Mouse (Mus musculus) layer of hippocampus, adult 11-12 months (tissue): Measurements from ENCODE around the gene Utp6.
A peak's percentile ranks its signal among the peaks of the same experiment; 100 is the strongest.
"Not testable (repeated sequence)": the region's sequence is repeated elsewhere in the genome, so short reads cannot be mapped to it uniquely, and the experiment has no call there.

Source experiments
- DNase-seq: peaks from one replicate; pipeline ENCODE4 v3.0.0; 2022; ENCODE audit warnings: low spot score

Utp6 gene

DNA sequence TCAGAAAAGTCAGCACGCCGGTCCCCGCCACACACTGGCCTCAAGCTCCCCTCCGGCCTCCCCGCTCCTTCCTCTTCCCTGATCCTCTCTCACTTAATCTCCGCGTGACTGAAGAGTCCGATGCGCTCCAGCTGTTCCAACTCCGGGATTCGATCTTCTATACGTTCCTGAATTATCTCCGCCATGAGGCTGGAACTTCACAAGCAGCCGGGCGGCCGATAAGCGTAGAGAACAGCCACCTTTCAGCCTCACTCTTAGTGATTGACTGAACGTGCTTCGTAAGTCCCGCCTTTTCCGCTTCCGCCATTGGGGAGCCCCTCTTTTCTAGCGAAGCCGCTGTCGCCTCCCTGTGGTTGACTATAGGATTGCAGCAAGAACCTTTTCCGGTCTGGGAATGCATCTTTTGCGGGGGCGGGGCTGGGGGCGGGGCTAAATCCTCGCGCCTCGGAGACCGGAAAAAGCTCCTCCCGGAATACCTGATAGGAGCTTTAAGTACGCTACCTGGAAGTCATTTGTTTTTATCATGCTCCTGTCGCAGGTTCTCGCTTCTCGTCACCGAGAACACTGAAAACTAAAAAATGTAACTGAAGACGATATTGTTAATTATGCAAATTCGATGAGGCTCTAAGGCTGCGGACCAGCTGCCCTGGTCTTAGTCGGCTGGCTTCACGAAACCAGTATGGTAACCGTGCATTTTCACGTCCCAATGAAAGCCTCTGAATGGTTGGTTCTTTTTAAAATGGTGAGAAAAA lies at the start of gene Utp6:
Gene Utp6, minus strand, starts transcription at position 266 of the 752 bp plus-strand sequence.
- DNase-seq: peak; percentile 98

DNA sequence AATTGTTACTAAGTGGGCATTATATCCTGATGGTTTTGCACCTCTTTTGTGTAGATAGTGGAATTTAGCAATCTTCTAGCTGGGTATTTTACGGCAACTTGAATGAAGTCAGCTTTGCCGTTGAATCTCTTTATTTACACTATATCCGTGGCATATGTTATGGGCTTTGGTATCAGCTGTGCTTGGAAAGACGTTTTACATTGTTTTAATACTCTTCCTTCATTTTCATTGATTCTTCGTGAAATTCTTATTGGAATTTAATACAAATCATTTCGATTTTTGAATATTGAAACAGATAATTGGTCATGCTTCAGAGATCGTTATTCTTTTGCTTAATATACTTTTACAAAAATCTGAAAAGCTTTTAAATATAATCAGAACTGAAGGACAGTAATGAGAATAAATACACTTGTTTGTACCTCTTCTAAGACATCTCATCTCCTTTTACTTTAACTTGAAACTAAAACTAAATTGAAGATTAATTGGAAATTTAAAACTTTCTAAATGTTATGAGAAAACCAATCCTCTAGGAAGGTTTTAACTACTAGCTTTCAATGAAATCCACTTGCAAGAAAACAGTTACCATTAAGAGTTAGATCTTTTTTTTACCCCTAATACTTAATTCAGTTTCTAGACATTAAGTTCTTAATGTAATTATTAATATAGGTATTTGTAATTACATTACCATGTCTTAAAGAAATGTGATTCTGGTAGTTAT lies 32.2 kb upstream of the Utp6 start:
- no peak for DNase-seq

DNA sequence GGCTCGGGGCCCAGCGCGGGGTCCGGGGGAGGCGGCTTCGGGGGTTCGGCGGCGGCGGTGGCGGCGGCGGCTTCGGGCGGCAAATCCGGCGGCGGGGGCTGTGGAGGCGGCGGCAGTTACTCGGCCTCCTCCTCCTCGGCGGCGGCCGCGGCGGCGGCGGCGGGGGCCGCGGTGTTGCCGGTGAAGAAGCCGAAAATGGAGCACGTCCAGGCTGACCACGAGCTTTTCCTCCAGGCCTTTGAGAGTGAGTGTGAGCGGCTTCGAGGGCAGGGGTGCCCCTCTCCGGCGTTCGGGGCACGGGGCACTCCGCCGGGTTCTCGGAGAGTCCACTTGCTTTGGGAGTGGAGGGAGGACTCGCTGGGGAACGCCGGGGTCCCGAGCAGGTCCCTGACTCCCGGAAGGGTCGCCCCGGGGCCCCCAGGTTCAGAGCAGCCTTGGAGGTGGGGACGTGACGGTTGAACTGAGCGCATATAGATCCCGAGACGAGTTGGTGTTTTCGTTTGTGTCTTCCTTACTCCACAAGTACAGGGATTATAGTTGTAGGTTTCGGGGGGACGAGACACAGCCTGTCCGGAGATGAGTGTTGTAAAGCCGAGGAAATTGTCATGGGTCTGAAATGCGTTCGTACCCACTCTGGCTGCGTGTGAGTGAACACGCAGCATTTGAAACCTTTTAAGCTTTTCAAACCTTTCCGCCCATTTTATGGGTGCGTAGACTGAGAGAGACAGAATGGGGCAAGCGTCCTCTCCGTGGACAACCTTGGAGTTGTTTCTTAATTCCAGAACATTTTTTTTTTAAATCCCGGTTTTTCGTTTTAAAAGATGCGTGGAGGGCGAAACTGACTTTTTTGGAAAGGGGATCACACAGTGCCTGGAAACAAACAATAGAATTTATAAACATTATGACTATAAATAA lies 31.4 kb upstream of the Utp6 start:
- no peak for DNase-seq

DNA sequence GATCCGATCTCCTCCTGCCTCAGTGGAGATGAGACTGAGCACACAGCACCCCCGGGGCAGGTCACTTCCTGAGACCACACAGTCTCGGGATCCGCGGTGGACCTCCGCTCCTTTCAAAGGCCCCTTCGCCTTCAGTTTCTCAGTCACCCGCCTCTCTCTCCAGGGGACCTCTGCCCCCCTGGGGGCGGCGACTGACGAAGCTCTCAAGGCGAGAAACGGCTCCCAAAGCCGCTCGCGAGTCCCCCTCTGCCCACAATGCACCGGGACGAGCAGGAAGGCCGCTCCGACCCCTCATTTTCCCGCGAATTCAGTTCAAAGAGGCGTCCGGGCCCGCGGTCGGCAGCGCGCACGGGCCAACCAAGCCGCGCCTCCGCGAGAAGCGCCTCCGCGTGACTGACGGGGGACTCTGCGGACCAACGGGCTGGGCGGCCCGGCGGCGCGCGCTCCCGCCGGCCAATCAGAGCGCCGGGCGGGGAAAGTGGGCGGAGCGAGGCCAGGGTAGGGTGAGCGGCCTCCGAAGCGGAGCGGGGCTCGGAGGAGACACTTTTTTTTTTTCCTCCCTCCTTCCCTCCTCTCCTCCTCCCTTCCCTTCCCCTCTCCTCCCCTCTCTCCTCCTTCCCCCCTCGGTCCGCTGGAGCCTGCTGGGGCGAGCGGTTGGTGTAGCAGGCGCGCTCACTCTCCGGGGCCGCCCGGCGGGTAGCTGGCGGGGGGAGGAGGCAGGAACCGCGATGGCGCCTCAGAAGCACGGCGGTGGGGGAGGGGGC lies 30.6 kb upstream of the Utp6 start, which contains the start of gene Suz12:
Gene Suz12, plus strand, starts transcription at position 515 of the 764 bp plus-strand sequence.
- DNase-seq: peak; percentile 93

DNA sequence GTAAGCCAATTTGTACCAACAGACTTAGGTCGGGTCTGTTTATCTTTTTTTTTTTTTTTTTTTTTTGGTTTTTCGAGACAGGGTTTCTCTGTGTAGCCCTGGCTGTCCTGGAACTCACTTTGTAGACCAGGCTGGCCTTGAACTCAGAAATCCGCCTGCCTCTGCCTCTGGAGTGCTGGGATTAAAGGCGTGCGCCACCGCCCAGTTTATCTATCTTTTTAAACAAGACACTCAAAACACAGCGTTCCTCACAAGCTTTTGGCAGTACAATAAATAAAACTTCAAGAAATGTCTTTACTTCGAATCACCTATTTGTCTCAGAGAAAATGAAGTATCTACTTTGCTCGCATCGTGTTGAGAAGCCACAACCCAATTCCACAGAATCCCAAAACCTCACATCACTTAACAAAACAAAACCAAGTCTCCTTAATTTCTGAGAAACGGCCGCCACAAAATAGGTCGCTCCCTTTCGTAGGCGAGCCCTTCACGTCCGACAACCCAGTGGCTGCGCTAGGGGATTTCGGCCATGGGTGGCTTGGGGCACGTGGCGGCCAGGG lies 29.9 kb upstream of the Utp6 start:
- no peak for DNase-seq

DNA sequence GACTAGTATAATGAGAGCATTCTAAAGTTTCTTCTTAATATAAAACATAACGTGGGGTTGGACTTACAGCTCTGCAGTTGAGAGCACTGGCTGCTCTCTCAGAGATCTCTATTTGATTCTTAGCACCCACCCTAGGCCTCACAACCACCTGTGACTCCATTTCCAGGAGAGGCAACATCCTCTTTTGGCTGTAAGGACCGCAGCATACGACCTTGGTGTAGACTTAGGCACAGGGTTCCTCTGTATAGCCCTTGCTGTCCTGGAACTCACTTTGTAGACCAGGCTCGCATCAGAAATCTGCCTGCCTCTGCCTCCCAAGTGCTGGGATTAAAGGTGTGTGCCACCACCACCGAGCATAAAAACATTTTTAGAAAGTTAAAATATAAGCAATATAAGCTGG lies 29.4 kb upstream of the Utp6 start:
- DNase-seq: no peak

DNA sequence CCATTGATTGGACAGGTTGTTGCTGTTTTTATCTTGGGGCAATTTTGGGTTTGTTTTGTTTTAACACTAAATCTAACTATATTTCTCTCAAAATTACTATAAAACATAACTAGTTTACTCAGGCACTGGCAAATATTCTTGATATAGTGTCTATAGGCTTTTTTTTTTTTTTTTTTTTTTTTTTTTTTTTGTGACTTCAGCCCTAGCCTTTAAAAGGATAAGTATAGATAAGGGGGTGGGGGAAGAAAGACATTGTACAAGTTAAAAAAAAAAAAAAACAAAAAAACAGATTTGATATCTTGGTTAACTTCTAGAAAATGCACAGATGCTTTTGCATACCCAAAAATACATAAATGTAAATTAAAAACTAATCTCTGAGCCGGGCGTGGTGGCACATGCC lies 27.9 kb upstream of the Utp6 start:
- no peak for DNase-seq

DNA sequence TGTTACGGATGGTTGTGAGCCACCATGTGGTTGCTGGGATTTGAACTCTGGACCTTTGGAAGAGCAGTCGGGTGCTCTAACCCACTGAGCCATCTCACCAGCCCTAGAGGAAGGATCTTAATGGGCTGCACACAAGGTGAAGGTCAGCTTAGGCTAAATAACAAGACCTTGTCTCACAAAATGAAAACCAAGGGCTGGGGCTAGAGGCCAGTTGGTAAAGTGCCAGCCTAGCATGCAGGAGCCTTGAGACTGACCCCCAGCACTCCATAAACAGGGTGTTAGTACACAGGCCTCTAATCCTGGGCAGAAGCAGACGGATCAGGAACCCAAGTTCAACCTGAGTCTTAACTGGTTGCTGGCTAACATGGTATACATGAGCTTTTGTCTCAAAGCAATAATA lies 25.7 kb upstream of the Utp6 start:
- DNase-seq: no peak

DNA sequence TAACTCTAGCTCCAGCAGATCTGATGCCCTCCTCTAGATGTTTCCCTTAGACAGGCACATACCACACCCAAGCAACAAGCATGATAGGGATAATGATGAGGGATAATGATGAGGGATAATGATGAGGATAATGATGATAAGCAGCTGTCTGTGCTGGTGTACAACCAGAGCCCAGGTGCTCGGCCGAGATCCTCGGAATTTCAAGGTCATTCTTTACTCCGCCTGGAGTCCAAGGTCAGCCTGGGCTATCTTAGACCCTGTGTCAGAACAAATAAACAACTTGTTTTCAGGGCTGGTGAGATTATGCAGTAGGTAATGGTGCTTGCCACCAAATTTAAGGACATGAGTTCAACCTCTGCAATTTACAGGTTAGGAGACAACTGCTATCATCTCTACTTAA lies 24.7 kb upstream of the Utp6 start:
- no peak for DNase-seq

DNA sequence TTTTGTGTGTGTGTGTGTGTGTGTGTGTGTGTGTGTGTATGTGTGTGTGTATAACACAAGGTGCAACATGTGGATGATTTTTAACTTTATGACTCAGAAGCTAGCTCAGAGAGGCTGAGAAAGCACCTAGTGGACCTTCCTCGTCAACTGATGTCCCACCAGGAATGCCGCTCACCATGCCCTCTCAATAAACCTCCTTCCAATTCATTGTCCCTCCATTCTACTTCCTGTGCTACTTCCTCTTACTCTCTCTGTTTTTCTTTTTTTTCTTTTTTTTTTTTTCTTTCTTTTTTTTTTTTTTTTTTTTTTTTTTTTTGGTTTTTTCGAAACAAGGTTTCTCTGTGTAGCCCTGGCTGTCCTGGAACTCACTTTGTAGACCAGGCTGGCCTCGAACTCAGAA lies 15.6 kb upstream of the Utp6 start:
- DNase-seq: not testable (repeated sequence)

DNA sequence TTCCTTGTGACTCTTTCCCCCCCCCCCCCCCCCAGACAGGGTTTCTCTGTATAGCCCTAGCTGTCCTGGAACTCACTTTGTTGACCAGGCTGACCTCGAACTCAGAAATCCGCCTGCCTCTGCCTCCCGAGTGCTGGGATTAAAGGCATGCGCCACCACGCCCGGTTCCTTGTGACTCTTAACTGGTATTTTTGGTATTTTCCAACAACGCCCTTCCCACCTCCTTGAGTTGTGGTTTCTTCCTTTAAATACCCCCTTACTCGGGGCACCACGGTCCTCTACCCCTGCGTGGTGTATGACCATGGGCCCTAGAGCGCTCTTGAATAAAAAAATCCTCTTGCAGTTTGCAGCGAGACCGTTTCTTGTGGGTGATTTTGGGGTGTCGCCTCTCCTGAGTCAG lies 14.9 kb upstream of the Utp6 start:
- not testable (repeated sequence) for DNase-seq

DNA sequence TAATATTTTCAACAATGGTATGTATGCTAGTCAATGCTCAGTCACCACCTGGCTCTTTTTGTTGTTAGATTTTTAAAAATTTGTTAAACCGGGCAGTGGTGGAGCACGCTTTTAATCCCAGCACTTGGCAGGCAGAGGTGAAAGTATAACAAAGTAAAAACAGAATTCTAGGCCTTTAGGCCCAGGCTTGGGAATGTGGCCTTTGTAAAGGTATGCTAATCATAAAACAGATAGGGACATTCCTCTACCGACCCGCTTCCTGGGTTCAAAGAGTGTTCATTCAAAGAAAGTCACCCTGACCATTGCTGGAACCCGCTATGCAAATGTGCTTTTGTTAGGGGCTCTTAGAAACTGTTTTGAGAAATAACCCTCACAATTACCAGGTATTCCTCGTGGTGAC lies 14.5 kb upstream of the Utp6 start:
- DNase-seq: not testable (repeated sequence)

DNA sequence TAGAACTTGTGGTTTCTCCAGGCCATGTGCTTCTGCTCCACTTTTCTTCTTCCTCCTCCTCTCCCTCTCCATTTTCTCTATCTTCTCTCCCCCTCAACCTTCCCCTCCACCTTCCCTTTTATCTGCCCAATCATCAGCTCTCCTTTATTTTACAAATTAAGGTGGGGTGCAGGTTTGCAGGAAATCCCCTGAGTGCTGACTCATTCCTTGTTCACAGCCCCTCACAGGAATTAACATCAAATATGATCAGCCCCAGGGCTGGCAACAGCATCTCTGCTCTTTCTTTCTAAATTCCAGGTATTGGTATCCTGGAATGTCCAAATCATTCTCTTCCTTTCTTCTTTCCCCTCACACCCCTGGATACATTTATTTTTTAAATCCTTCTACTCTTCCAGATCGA lies 14.0 kb upstream of the Utp6 start:
- DNase-seq: no peak

DNA sequence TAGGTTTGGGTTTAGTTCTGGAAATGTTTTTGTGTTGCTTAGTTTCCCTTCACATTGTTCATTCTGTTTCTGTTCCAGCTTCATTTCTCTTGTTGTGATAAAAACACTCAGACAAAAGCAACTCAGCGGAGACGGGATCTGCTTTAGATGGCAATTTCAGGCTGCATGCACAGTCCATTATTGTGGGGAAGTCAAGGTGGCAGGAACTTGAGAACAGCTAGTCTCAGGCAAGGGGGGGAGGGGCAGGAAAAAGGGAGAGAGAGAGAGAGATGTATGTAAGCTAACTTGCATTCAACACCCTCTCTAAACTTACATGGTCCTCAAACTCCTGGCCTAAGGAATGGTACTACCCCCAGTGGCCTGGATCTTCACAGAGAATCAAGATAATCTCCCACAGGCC lies 13.2 kb upstream of the Utp6 start:
- no peak for DNase-seq

DNA sequence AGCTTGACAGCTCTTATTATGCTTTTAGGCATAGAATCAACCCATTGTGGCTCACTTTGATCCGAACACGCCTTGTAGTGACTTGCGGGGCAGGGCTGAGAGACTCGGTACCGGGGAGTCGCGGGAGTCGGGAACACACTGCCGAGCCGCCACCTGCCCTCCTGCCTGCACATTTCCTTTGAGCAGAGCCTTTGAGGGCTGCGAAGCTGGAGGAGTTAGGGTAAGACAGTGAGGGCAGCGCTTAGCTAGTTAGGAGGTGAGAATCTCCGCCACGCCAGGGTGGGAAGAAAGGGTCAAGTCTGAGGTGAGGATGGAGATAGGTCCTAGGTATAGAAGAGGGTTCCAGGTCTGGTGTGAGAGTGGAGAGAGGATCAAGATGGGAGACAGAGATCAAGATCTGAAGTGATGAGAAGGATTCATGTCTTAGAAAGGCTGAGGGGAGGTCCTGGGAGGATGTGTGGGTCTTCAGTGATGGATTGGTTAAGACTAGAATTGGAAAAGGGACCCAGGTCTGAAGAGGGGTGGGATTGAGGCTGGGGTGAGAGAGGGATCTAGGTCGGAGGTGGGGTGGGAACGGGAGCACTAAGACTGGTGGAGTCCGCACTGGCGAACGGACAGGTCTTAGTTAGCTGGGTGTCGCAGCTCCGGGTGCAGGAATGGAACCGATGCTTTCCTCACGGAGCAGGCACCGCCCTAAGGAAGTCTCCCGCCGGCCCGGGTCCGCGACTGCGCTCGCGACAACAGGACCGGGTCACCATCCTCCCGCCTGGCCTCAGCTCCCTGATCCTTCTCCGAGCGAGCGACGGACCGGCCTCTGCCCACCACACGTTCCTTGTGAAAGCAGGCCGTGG lies 11.7 kb upstream of the Utp6 start:
- DNase-seq: no peak

DNA sequence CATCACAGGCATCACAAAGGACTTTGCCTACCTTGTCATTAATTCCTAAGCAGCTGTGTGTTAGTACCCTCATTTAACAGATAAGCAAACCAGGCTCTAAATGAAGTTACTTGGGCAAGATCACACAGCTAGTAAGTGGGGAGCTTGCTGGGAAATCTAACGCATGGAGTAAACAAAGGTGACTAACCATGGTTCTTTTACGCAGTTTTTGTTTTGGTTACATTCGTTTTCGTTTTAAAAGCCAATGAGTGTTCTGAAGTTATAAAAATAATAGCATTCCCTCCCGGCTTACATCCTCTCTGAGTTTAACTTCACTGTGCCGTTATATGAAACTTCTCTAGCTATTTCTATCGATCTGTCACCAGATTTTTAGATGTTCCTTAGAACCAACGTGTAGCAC lies 10.9 kb upstream of the Utp6 start:
- no peak for DNase-seq

DNA sequence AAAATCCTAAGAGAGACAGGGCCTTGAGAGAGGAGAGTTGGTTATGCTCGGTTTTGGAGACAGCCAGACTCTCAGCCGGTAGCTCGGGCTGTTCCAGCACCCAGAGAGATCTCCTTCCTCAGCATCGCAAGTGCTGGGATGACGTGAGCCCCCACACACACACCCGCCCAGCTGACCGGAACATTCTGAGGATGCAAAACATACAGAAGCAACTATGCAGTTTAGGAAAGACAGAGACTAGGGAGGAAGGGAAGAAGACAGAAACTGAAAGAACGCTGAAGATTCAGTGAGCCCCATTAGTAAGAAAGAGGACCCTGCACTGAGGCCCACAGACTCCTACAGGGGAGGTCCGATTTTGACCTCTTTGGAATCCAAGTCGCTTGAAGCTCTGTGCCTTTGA lies 5.6 kb upstream of the Utp6 start:
- DNase-seq: no peak

DNA sequence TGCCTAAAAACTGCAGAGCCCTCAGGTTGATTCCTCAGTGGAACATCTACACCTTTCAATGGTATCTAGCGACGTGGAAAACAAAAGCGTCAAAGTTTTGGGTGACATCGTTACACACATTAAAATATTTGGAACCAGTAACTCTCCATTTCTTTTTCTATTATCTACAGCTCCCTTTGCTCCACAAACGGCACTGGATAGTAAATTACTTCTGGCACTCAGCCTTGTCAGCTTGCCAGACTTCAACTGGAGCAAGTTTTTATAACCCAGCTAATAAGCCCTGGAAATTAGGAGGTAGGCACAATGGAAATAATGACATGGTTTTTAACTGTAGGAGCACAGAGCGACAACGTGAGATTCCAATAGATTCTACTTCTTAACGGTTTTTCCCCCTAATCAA lies 3.7 kb upstream of the Utp6 start:
- DNase-seq: peak; percentile 35

DNA sequence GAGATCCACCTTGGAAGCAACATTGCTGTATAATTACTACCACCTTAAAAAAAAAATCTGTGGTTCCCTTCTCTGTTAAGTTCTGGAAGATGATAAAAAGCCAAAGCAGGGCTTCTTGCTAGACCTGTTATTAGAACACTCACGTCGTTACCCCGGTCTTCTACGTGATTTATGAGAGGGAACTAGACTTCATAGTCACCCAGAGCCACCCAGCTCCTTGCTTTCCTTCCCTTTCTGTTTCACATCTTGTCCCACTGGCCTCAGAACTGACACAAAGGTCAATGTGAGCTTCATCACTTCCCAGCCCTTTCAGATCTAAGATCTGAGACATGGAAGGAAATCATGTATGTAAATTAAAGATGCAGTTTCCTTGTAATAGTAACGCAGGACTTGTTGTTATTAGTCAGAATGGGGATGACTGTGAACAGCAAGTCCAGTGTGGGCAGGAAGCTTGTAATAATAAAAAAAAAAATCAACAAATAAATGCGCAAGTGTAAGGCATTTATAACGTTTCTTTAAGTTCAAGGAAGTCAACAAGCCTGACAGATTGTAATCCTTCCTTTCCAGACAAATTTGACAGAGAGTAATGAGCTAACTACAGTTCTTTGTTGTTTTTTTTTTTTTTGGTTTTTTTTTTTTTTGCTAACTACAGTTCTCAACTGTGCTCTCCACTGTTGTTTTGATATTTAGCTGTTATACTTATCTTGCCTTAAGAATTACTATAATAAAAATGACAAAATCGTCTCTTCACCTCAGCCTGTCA lies 1.2 kb upstream of the Utp6 start:
- DNase-seq: no peak

DNA sequence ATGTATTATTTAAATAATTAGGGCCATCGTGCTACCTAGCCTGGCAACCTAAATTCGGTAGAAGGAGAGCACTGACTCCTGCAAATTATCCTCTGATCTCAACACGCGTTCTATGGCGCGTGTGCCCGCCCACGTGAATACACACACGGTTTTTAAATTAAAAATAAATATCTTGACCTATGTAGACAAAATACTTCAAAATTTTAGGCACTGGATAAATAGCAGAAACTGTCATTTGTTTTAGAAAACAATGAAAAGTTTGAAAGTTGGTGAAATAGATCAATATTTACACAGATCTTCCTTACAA lies 640 bp upstream of the Utp6 start:
- DNase-seq: no peak
